Mouse (Mus musculus) skeletal muscle tissue, adult 2 months (tissue): ENCODE data around the gene Tmem127.
"Not testable (repeated sequence)": the region's sequence is repeated elsewhere in the genome, so short reads cannot be mapped to it uniquely, and the experiment has no call there.

Experiments used
- DNase-seq: peaks from one replicate; pipeline ENCODE4 v3.0.0-alpha.2; 2012; ENCODE audit warnings: low read depth, low spot score

The Tmem127 gene

DNA sequence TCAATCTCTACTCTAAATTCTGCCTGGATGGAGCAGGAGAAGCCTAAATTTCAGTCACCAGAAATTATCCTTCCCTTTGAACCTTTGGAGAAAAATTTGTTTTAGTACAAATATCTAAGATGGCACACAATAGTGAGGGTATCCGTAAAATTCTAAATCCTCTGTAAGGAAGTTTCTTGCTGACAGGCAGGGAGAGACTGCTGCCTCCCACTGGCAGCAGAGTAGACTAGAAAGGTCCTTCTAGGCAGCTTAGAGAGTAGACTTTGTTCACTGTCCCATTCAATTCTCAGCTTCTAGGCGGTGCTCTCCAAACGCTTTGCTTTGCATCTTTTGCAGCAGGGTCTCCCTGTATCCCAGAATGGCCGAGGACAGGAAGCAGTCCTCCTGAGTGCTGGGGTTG lies 20.1 kb downstream of the Tmem127 start:
- no peak for DNase-seq

DNA sequence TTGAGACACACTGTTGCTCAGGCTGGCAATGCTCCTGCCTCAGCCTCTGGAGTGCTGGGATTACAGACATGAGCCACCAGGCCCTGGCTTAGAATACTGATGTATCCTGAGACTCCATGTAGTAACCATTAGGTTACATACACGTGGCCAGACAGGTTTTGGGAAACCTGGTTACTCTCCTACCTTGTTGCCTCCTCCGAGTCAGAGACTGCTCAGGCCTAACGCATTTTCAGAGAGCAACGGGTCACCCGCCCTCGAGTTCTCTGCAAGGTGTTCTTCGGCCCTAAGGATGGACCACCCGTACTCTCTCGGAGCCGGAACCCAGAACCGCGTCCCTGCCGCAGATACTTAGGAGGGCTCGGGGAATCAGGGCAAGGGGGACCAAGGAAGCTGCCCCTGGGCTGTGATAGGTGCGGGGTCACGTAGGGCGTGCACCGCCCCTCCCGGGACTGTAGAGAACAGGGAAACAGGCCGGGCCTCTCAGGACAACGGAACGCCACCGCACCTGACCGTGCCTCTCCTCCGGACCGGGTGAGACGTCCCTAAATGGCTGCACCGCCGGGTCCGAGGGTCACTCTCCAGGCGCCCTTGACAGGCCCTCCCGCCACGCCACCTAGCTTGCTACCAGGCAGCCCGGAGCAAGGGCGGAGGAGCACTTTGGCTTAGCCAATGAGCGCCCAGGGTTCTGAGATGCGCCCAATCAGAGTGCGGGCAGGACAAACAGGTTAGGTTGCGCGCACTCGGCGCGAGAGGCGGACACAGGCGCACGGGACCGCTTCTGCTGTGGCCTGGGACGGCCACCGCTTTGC lies 22.0 kb downstream of the Tmem127 start, which contains the start of gene Stard7:
Stard7 (plus strand) TSS at position 728 of the 809 bp plus-strand sequence.
- peak; percentile 98 for DNase-seq

DNA sequence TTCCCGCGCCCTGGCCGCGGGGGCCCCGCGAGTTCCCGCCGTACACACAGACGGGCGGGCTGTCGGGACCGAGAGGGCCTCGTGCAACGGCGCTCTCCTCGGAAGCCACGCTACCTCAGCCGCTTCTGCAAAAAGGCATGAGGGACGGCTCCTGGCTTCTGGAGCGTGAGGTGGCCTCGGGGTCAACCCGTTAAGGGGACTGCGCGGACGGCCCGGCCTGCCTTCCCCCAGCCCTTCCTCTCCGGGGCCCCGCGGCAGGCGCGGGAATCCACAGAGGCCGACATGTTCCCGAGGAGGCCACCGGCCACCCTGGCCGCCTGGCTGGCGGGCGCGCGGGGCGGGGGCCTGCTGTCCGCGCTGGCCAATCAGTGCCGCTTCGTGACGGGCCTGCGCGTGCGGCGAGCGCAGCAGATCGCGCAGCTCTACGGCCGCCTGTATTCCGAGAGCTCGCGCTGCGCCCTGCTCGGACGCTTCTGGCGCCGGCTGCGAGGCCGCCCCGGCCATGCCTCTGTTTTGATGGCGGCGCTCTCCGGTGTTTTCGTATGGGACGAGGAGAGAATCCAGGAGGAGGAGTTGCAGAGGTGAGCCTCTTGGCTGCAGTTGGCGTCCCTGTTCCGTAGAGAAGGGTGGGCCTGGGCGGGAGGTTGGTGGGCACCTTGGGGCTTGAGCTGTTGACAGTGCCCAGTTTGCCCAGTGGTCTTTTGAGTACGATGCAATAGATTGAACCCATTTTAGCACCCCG lies 22.8 kb downstream of the Tmem127 start:
- peak; percentile 91 for DNase-seq

DNA sequence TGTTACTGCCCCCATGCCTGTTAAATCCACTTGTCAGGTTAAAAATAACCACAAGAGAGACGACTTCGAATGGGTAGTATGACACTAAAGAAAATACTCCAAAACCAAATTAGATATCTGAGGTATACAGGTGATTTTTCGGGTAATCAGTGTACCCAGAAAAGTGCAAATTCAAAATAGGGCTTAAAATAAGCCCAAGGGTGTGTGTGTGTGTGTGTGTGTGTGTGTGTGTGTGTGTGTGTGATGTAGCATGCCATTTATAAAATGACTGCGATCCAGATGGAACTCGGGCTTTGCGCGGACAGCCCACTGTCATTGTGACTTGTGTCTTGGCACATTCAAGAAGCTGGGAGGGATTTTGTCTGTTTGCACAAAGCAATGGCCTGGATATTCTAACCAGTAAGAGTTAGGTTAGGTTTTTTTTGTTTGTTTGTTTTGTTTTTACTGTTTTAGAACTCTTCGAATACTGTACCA lies 23.4 kb downstream of the Tmem127 start:
- peak; percentile 67 for DNase-seq

DNA sequence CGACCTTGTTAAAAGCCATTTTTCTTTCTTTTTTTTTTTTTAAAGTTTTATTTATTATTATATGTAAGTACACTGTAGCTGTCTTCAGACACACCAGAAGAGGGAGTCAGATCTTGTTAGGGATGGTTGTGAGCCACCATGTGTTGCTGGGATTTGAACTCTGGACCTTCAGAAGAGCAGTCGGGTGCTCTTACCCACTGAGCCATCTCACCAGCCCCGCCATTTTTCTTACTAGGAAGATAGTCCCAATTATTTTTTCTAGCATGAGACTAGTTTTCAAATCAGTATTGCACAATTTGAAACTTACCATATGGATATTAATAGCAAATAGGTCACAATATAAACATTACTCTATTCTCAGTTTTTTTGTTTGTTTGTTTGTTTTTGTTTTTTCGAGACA lies 24.3 kb downstream of the Tmem127 start:
- DNase-seq = not testable (repeated sequence)

DNA sequence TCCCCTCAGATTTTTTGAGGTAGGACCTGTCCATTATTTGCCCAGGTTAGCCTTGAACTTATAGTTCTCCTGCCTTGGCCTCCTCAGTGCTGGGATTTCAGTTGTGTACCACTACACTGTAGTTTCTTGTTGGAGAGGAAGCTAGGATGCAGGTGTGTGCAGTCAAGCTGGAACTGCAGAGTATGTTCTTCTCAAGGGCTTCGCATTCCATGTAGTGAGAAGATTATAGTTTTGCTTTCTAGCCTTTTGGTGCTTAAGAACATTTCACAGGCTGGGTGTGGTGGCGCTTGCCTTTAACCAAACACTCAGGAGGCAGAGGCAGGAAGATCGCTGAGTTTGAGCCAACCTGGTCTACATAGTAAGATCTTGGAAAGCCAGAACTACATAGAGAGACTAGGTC lies 25.1 kb downstream of the Tmem127 start:
- no peak for DNase-seq

DNA sequence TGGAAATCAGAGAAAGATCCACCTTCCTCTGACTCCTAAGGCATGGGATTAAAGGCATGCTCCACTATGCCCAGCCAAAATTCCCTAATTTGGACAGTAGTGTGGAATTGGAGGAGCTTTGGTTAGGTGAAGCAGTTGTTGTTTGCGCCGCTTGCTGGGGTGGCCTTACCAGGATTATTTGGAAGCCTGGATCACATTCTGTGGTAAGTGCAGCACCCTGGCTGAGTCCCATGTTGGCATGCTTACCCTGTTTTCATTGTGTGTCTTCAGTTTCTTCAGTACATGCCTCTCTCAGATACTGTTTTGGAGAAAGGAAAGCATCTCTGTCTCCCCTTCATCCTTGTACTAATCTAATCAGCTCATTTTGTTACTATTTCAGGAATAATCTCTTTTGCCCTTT lies 26.9 kb downstream of the Tmem127 start:
- DNase-seq = peak; percentile 55

DNA sequence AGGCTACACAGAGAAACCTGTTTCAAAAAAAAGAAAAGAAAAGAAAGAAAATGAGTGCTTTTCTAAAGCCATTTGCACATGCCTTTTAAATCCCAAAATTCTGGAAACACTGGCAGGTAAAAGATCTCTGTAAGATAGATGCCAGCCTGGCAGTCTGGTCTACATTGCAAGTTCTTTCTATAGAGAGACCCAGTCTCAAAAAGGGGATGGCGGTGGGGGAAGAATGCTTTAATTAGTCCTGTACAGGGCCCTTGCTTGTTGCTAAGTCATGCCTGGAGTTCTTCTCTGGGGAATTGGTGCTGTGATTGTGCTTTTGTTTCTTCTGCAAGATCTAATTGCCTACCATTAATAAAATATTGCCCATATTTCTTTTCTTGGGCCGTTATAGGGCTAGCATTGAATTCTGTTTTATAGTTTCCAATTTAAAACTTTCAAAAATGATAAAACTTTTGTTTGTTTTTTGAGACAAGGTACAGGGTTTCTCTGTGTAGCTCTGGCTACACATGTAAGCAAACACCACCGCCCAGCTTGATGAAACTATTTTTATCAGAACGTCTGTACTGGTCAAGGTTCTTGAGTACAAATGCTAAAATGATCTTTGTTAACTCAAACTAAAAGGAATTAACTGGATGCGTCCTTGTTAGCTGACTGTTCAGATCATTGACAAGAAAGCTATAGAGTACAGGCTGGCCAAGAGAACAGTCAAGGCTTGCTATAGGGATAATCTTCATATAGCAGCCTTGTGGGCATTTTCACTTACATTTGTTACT lies 28.0 kb downstream of the Tmem127 start:
- no peak for DNase-seq

DNA sequence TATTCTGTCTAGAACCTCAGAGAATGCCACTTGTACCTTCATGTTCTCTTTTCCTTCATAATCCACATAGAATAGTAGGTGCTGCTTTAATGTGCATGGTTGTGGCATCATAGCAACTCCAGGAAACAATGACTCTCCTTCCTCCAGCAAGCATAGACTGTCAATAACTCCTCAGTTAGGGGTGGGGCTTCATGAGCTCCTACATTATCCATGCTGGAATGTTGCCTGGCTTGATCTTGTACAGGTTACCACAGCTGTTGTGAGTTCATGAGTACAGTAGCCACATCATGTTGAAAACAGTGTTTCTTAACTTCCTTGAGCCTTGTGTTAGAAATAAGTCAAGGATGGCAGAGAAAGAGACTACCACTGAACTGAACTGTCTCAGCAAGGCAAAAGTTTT lies 30.5 kb downstream of the Tmem127 start:
- no peak for DNase-seq

DNA sequence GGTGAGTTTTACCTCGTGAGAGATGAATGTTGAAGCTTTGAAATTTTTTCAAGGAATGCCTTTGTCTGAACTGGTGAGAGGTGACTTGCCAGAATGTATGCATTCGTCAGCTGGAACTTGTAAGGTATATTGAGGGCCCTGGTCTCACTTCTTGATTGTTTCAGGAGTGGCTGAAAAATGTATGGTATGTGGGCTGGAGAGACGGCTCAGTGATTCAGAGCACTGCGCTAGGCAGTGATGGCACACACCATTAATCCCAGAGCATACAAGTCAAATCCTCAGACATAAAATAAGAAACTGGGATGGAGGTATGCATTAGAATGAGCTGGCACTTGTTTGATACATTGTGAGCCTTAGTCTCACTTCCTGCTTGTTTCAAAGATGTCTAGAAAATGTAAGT lies 44.5 kb downstream of the Tmem127 start:
- no peak for DNase-seq

DNA sequence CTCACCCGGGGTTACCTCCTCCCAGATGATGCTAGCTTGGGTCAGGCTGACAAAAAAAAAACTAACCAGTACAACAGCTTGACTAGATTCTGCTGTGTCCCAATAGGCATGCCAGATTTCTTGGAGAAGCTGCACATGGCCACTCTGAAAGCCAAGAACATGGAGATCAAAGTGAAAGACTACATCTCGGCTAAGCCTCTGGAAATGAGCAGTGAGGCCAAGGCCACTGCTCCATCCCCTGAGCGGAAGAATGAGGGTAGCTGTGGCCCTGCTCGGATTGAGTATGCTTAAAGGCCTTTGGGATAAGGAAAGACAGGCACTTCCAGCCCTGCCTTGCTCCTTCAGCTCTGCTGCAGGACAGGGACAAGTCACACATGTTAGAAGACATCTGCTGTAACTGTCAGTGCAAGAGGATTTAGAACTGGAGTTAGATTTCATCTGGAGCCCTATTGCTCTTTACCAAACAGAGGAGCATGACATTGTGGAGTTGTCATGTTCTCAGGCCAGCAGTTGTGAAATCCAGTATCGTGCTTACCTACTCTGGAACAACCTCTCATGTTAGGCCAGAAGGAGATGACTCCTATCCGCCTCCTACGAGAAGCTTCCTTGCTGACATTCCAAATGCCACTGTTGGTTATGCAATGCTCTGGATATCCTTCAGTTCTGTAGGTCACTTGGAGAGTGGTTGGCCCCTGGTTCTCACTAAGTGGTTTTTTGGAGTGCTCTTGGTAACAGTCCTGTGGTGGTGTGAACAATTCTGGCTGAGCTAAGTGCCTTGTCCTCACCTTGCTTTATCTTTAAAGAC lies 49.5 kb downstream of the Tmem127 start:
- peak; percentile 87 for DNase-seq

DNA sequence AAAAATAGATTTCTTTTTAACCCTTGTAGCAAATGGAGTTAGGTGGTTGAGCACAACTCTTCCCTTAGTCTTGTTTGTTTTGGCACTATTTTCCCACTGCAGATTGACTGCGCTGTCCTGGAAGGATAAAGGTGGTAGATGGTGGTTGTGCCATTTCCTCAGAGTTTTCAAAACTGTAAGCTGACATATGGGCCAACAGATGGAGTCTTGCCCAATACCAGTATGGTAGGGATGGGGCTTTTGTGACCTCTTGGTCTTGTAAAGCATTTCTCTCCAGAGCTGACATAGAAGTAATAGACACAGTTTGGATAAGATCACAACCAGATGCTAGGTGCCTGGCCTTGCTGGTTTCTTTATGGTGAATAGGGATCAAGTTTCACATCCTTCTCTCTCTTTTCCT lies 50.3 kb downstream of the Tmem127 start:
- no peak for DNase-seq

DNA sequence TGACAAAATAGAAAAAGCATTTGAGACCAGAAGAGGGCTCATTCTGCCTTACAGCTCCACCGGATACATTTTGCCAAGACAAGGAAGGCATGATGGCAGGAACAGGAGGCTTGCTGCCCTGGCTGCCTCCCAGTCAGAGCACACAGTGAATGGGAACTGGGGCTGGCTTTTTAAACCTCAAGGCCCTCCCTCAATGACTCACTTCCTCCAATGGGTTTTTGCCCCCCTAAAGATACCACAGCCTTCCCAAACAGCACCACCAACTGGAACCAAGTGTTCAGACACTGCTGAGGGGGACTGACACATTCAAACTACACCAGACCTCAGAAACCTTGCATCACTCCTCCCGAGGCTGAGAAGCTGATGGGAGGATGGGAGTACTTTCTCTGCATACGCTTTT lies 53.0 kb downstream of the Tmem127 start:
- no peak for DNase-seq

DNA sequence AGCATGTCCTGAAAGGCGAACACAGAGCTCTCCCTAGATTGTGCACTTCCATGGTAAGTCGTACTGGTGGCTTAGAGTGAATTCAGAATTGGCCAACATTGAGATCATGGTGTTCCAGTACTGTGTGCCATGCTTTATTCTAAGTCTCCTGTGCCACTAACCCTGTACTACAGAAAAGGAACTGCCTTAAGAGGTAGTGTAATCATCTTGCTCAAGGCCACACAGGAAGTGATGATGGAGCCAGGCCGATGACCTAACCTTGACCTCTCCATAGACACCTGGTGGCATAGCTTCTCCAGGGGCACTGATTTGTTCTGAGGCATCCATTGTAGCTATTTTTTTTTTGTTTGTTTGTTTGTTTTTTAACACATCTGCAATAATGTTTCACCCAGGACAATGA lies 54.2 kb downstream of the Tmem127 start:
- DNase-seq = no peak

DNA sequence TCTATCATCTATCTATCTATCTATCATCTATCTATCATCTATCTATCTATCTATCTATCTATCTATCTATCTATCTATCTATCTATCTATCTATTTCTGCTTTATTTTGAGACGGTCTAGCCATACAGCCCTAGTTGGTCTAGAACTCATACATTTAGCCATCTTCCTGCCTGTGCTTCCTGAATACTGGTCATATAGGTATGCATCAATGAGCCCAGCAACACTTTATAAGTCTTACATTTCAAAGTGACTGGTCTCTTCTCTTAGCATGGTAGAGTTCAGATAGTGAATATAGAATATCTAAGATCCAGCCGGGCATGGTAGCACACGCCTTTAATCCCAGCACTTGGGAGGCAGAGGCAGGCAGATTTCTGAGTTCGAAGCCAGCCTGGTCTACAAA lies 56.5 kb downstream of the Tmem127 start:
- DNase-seq = not testable (repeated sequence)

DNA sequence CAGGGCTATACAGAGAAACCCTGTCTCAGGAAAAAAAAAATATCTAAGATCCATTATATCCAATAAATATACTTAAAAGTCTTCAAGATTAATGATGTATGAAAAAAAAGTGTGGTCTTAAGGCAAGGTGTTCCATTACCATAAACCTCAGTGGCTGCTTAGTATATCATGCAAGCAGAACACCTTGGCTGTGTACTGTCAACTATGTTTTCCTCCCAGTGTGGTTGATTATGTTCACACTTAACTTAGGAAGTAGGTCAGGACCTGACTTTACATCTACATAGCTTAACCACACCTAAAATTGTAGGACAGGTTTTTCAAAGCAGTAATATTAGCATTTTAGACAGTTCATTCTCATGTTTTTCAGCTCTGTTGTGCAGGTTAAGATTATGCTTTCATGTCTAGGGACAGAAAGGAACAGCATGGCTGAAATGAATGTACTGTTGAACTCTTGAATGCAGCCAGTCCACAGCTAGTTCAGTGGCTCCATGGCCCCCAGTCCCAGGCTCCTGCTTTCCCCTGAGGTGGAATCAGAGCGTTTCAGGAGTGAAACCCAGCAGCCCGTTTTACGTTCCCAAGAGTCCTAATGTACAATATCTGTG lies 57.0 kb downstream of the Tmem127 start:
- DNase-seq = no peak

DNA sequence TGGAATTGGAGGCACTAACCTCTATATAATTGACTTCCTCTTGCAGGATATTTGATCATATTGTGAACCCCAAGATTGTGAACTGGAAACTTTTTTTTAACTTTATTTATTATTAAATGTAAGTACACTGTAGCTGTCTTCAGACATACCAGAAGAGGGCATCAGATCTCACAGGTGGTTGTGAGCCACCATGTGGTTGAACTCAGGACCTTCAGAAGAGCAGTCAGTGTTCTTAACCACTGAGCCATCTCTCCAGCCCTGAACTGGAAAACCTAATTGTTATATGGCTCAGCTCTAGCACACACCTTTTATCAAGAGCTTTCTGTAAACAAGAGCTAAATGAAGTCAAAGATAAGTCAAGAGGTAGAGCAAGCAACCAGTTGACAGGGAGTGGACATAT lies 58.4 kb downstream of the Tmem127 start:
- DNase-seq = no peak

DNA sequence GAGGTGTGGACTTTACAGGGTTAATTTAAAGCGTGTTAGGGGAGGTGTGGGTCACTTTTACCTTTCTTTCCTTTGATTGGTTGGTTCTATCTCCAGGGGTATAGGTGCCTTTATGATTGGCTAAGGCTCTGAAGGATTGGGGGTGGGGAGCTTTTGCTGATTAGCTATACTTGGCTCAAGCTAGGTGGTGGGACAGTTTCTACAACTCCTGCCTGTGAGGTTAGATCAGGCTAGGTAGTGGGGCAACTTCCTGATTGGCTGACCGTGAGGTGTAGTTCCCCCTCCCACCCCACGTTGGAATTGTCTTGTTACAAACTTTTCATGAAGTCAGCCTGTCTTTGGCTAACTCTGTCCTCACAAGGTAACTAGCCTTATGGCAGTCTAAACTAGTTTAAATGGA lies 59.5 kb downstream of the Tmem127 start:
- no peak for DNase-seq

DNA sequence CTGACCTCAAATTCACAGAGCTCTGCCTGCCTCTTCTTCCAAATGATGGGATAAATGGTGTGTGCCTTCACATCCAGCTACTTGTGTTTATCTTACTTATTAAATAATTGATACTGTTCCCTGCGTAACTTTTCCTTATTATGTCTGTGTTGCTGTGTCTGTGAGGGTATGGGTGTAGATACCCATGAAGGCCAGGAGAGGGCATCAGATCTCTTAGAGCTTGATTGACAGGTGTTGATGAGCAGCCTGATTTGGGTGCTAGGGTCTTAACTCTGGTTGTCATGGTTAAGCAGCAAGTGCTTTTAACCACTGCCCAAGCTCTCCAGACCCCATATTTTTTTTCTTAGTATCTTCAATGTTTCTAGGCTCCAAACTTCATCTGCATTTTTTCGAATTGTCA lies 61.0 kb downstream of the Tmem127 start:
- no peak for DNase-seq

DNA sequence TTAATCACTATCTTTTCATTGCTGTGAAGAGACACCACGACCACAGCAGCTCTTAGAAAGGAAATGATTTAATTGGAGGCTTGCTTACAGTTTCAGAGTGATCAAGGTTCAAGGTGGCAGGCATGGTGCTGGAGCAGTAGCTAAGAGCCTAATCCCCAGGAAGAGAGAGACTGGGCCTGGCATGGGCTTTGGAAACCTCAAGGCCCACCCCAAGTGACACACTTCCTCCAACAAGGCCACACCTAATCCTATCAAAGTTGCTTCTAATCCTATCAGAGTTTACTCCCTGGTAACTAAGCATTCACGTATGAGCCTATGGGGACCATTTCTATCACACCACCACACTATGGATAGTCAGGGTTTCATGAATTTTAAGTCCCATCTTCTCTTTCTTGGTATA lies 62.5 kb downstream of the Tmem127 start:
- DNase-seq = no peak

DNA sequence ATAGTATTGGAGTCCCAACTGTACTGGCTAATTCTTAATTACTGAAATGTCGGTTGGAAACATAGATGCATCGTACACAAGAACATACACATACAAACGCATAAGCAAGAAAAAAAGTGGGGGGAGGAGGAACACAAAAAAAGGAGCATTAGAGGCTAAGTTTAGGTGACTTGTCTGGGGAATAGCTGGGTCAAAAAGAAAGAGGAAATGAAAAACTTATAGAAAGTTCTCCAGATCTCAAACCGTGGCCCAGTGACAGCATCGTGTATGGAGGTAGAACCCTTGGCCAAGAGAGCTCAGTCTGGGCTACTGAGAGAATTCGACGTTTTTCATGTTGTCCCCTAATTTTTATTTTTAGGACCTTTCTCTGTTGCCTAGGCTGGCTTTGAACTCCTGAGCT lies 63.0 kb downstream of the Tmem127 start:
- no peak for DNase-seq
